Mouse (Mus musculus) liver, adult 2 months (tissue): ENCODE measurements around the gene Odf3l2. TPM values are rescaled to one million over a fixed set of nuclear protein-coding genes. Genes with fewer than 3 reads are reported as not detected.

Source experiments
- DNase-seq: peaks from one replicate; pipeline ENCODE4 v3.0.0-alpha.2; 2011; ENCODE audit warnings: low read depth, low spot score; ENCODE audit errors: extremely low read depth
- H3K27ac ChIP-seq: fragments of 200-500 bp; replicated peaks from 2 replicates; pipeline ENCODE4 v1.5.1; 2012; ENCODE audit warnings: low read depth, mild to moderate bottlenecking, control low read depth, inconsistent platforms, low read length; ENCODE audit not compliant: insufficient read depth
- H3K27me3 ChIP-seq: fragments of 200-500 bp; 2 replicates; pipeline ENCODE4 v1.6.1; 2012; ENCODE audit warnings: mild to moderate bottlenecking, moderate library complexity, low read length, inconsistent platforms; ENCODE audit not compliant: control insufficient read depth, insufficient read depth
- H3K36me3 ChIP-seq: fragments of 200-500 bp; 2 replicates; pipeline ENCODE4 v1.6.1; 2012; ENCODE audit warnings: low read length, inconsistent platforms; ENCODE audit not compliant: control insufficient read depth, insufficient read depth
- H3K4me1 ChIP-seq: fragments of 200-500 bp; 2 replicates; pipeline ENCODE4 v1.6.1; 2011; ENCODE audit warnings: low read length; ENCODE audit not compliant: control insufficient read depth, insufficient read depth
- H3K4me3 ChIP-seq: fragments of 200-500 bp; 2 replicates; pipeline ENCODE4 v1.5.1; 2011; ENCODE audit warnings: low read depth, mild to moderate bottlenecking, control low read depth, low read length, moderate library complexity; ENCODE audit not compliant: insufficient read depth
- H3K79me2 ChIP-seq: fragments of 200-500 bp; 2 replicates; pipeline ENCODE4 v1.6.1; 2012; ENCODE audit warnings: inconsistent platforms, mild to moderate bottlenecking, low read length, moderate library complexity; ENCODE audit not compliant: control insufficient read depth, insufficient read depth
- H3K9ac ChIP-seq: fragments of 200-500 bp; 2 replicates; pipeline ENCODE4 v1.6.1; 2012; ENCODE audit warnings: low read depth, mild to moderate bottlenecking, control low read depth, inconsistent platforms, low read length
- CTCF ChIP-seq: fragments of 200-500 bp; IDR thresholded peaks from 2 replicates; pipeline ENCODE4 v1.5.1; 2011; ENCODE audit warnings: low read depth, low read length, control low read depth
- POLR2A ChIP-seq: fragments of 200-500 bp; IDR thresholded peaks from 2 replicates; pipeline ENCODE4 v1.6.1; 2011; ENCODE audit warnings: low read length, control low read depth; ENCODE audit not compliant: insufficient read depth; ENCODE audit errors: extremely low read depth
- WGBS: fragments of 180-500 bp; shearing (Covaris S2); methylation state at CpG from one replicate; pipeline ENCODE4 v1.1.7; 2018; 5-methylcytosine and 5-hydroxymethylcytosine counted together
- polyA plus RNA-seq: library from polyadenylated mRNA; depleted of rRNA; stranded (reverse); fragments of >200 nt; gene quantifications from 2 replicates; pipeline ENCODE4 v1.2.3, GENCODE M21; 2012
- total RNA-seq: library from RNA; depleted of rRNA; stranded (reverse); fragments of >200 nt; gene quantifications from 2 replicates; pipeline ENCODE4 v1.2.3, GENCODE M21; 2014

Gene Odf3l2
- total and polyA plus RNA-seq, 2 experiments: not detected

GRCm38 (mm10) chr10:79661861-79662260 is 16.3 kb upstream of the Odf3l2 start:
- H3K4me1 ChIP-seq: no peaks in the 10 kb centered on the region
- TF ChIP-seq POLR2A: no peak
- TF ChIP-seq CTCF: no peak
- H3K79me2 ChIP-seq: no peaks in the 10 kb centered on the region
- no peaks in the 10 kb centered on the region for H3K36me3 ChIP-seq
- H3K9ac ChIP-seq: no peak overlapping the region
- H3K4me3 ChIP-seq: no peak overlapping the region
- 46% methylated on average over 3 of the region's 3 CpGs for WGBS
- H3K27me3 ChIP-seq: no peaks in the 10 kb centered on the region
- no peak overlapping the region for H3K27ac ChIP-seq
- DNase-seq: no peak

GRCm38 (mm10) chr10:79660298-79660697 is 14.8 kb upstream of the Odf3l2 start:
- Histone ChIP-seq H3K4me3 (no peak overlapping the region), H3K4me1 (no peaks in the 10 kb centered on the region), H3K27me3 (no peaks in the 10 kb centered on the region), H3K36me3 (no peaks in the 10 kb centered on the region), H3K27ac (no peak overlapping the region), H3K79me2 (no peaks in the 10 kb centered on the region), H3K9ac (no peak overlapping the region)
- no peak; the same call in 1 of the 2 replicates for TF ChIP-seq CTCF
- TF ChIP-seq POLR2A: no peak
- no peak for DNase-seq
- WGBS: 87% methylated on average over 2 of the region's 2 CpGs

- TF ChIP-seq CTCF: peak; percentile 19; the same call in 1 of the 2 replicates
- no peak for TF ChIP-seq POLR2A
- Histone ChIP-seq H3K27me3 (no peaks in the 10 kb centered on the region), H3K4me3 (no peak overlapping the region), H3K27ac (no peak overlapping the region), H3K9ac (no peak overlapping the region), H3K4me1 (no peaks in the 10 kb centered on the region), H3K36me3 (no peaks in the 10 kb centered on the region), H3K79me2 (no peaks in the 10 kb centered on the region)
- WGBS: 54% methylated on average over 4 of the region's 4 CpGs
- DNase-seq: no peak
These were observed 13.3 kb upstream of the Odf3l2 start for GRCm38 (mm10) chr10:79658829-79659228.

DNA sequence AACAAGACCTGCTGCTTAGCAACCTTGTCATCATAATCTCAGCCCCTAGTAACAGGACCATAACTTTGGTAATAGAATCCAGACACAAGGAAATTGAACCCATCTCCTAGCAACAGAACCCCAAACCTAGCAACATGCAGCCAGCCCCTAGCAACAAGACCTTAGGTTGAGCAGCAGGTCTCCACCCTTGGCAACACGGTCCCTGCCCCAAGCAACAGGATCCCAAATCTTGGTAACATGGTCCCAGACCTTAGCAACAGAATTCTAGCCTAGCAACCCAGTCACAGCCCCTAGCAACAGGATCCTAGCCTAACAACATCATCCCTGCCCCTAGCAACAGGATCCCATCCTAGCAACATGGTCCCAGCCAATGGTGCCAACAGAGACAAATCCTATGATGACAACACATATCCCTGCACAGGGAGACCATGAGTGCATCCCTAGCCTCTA is 9.4 kb upstream of the Odf3l2 start:
- no peak overlapping the region for H3K4me3 ChIP-seq
- TF ChIP-seq POLR2A: no peak
- TF ChIP-seq CTCF: no peak
- H3K79me2 ChIP-seq: no peaks in the 10 kb centered on the region
- no peak overlapping the region for H3K9ac ChIP-seq
- no peak for DNase-seq
- H3K36me3 ChIP-seq: no peaks in the 10 kb centered on the region
- H3K27me3 ChIP-seq: no peaks in the 10 kb centered on the region
- H3K27ac ChIP-seq: no peak overlapping the region
- no peaks in the 10 kb centered on the region for H3K4me1 ChIP-seq
- 57% methylated on average over 1 of the region's 1 CpGs for WGBS

DNA sequence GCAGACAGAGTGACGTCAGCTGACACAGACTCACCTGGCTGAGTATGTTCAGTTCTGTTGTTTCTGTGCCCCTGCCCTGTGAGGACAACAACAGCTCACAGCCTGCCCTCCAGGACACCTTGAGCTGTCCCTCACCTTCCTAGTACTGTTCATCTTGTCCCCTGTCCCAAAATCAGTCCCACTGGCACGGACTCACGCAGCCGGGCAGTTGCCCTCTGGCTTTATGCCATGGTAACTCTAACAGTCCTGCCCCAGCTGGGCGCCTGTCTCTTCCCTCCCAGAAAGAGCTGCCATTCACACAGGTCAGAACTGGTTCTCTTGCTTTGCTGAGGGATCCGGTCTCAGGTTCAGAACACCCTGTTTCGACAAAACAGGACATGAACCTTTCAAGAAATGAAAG is 7.3 kb upstream of the Odf3l2 start:
- H3K4me1 ChIP-seq: no peaks in the 10 kb centered on the region
- no peaks in the 10 kb centered on the region for H3K36me3 ChIP-seq
- no peaks in the 10 kb centered on the region for H3K27me3 ChIP-seq
- no peak overlapping the region for H3K27ac ChIP-seq
- TF ChIP-seq CTCF (no peak), POLR2A (no peak)
- 76% methylated on average over 7 of the region's 7 CpGs for WGBS
- no peak overlapping the region for H3K4me3 ChIP-seq
- no peak for DNase-seq
- H3K9ac ChIP-seq: no peak overlapping the region
- no peaks in the 10 kb centered on the region for H3K79me2 ChIP-seq

DNA sequence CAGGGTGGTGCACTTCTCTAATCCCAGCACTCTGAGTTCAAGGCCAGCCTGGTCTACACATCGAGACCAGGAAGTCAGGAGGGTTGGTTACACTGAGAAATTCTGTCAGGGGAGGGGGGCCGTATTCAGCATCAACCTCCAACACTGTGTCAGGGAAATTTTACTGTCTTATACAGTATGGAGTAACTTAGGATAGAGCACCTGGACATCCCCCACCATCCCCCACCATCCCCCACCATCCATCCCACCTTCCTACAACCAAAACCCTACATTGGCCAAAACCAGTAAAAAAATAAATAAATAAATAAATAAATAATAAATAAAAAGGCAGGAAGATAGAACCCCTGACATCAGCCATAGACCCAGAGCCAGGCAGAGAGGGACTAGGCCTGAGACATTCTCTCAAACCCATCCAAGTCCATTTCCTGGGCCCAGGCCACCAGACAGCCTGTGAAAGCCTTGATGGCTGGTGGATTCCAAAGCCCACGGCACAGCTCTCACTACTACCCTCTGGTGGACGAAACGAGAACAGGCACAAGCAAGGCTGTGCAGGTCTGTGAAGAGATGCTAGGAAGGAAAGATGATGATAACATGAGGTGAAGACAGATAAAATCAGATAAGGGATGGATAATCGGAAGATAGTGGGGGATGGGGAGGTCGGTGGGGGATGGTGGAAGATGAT is 3.7 kb upstream of the Odf3l2 start:
- TF ChIP-seq CTCF (peak; percentile 93), POLR2A (no peak)
- no peaks in the 10 kb centered on the region for H3K4me1 ChIP-seq
- no peak overlapping the region for H3K4me3 ChIP-seq
- no peak overlapping the region for H3K27ac ChIP-seq
- DNase-seq: peak; percentile 41
- H3K36me3 ChIP-seq: no peaks in the 10 kb centered on the region
- H3K27me3 ChIP-seq: no peaks in the 10 kb centered on the region
- H3K79me2 ChIP-seq: no peaks in the 10 kb centered on the region
- H3K9ac ChIP-seq: no peak overlapping the region
- 25% methylated on average over 7 of the region's 7 CpGs for WGBS
